Mouse (Mus musculus): Measurements from ENCODE around the gene Galnt7.

Gene Galnt7

DNA sequence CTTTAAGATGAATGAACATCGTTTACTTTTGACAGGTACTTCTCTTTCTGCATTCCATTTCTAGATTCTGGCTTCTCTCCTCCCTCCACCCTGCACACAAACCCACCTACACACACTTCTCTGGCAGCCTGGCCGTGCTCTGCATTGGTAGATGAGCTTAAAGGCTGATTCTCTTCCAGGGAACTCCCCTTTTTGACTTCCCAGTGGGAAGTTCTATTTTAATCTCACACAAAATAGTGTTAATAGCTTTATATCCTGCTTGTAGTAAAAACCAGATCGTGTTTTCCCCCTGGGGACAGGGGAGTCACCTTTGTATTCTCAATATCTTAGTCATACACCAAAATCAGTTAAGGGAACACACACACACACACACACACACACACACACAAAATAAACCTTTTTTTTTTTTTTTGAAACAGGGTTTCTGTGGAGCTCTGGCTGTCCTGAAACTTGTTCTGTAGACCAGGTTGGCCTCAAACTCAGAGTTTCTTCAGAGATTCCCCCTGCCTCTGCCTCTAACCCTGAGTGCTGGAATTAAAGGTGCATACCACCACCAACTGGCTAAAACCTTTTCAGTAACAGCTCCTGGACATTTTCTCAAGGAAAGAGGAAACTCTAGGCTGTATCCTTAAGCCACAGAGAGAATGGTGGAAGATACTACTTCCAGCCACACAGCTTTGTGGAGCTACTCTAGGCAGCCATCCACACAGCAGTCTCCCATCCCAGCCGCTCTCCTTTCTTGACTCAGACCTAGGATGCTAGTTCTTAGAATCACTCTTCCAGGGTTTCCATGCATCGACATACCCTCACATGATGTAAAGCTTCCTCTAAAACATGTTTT lies 24.7 kb downstream of the Galnt7 start:
- DNase-seq, result no peak

DNA sequence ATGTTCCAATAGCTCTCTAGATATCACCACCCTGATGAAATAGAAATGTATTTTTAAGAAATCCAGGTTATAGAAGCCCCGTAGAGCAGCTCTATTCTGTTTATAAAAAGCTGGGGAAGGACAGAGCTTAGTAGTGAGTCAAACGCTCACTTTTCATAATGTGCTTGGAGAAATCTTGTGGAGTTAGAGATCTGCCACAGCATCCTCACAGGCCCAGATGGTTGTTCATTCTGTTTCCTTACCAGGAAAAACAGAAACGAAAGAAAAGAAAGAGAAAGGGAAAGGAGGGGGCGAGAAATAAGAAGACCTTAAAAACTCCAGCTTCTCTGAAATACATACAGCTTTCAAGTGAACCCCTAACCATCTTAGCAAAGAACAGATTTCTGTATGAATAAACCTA lies 28.9 kb downstream of the Galnt7 start:
- no peak for DNase-seq

DNA sequence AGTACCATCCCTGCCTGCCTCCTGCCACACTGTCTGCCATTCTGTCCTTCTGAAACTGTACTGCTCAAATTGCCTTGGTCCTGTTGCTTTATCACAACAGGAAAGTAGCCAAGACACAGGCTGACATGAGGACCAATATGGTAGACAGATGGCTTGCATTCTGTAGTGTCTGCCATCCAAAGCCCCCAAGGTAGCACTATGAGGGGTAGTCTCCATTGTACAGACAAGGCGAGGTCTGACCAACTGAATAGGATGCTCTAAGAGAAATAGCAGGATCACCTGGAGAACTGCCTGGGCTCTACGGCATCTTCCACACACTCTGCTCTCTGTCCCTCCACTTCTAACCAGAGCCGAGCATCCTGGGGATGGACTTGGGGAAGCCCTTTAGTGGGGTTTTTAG lies 29.8 kb downstream of the Galnt7 start:
- DNase-seq, result no peak

DNA sequence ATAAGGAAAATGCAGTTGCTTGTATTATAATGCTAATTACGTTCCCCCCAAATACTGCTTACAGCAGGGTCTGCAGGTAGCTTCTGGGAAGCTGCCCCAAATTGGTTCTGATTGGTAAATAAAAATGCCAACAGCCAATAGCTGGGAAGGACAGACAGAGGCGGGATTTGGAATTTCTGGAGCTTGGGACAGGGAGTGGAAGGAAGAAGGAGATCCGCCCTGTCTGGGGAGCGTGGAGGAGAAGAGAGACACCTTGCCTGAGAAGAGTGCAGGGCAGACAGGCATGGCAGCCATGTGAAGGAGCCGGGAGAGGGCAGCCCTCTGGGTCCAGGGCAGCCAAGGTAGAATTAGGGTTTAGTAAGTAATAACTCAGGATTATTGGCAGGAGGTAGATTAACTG lies 35.9 kb downstream of the Galnt7 start:
- DNase-seq, result no peak

DNA sequence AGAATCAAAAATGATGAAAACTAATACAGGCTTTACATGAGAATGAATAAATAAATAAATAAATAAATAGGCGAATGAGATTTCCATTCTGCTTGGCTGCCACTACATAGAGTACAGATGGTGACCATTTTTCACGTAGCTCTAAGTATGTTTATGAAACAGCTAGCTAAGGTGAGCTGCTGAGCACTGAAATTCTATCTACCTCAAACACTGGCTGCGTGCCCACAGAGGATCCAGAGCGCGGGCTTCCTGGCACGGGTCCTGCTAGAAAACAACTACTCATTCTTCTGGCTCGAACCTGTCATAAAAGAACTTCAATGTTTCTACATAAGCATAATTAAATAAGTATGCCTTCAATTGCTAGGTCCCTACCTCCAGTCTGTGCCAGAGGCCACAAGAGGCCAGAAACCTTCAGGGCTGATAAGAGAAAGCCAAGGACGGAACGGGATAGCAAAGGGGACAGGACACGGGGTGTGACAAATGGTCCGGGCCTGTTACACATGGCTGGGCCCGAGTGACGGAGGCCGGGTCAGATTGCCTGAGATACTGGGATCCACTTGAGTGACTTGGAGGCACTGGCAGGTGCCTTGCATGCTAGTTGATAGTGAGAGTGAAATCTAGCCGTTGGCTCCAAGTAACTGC lies 37.7 kb downstream of the Galnt7 start:
- peak; percentile 46 for DNase-seq

DNA sequence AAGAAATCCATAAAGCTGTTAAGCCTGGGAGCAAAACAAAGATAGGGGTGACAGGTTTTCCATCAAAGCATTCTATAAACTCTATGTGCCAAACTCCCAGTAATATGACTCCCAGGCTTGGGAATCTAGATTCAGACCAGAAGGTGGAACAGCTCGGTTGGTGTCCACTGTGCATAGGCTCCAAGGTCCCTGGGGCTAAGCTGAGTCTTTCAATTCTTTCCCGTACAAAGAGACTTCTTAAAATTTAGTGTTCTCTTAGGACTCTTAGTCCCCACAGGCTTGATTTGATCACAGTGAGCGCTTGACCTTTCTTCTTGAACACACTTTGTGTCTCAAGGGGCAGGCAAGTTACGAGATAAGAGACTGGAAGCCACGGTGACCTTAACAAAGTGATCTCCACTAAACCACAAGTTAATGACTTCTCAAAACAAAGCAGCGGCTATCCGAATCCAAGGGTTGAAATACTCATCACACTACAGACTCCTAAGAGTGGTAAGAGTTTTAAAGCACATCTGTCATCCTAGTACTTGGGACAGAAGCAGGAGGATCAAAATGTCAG lies 41.3 kb downstream of the Galnt7 start:
- peak; percentile 22 for DNase-seq

DNA sequence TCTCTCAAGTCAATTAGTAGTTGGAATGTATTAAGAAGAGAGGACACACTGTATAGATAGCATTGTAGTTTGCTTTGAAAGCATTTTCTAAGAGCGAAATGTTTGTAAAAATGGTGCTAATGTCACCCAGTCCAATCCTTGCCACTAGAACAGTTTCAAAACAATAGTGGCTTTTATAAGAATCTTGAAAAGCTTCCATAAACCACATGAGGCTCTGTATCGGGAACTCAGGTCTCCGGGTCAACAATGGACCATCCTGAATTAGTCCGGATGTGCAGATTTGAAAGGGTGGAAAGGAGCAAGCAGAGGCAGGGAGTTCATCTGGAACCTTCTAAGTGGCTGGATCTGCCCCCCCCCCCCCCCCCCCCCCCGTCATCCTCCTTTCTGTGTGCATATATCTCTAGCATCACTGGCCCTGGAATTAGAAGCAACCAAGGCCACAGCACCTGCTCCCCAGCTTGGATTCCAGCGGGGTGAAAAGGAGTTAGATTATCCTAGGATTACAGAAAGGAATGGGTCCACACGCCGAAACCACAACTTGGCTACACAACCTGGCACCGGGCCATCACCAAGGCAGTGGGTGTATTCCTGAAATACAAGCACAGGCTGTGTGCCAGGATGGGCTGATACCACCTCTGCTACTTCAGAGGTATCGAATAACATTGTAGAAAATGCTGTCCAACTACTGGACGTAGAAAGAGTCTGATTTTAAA lies 42.0 kb downstream of the Galnt7 start:
- DNase-seq, result peak; percentile 20

DNA sequence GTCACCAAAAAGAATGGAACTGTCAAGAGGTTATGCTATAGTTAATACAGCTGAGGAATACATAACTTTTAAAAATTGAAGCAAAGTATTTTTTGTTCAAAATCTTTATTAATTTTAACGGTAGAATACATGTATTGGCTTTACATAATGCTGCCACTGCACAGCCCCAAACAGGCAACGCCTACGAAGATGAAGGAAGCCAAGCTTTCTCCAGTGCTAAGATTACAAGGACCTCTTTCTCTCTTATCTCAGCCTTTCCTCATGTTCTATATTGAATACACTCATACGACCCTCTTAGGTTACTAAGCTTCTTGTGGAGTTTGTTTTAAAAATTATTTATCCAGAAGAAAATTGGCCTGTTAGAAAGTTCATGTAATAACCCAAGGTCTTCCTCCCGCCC lies 50.3 kb downstream of the Galnt7 start:
- no peak for DNase-seq

DNA sequence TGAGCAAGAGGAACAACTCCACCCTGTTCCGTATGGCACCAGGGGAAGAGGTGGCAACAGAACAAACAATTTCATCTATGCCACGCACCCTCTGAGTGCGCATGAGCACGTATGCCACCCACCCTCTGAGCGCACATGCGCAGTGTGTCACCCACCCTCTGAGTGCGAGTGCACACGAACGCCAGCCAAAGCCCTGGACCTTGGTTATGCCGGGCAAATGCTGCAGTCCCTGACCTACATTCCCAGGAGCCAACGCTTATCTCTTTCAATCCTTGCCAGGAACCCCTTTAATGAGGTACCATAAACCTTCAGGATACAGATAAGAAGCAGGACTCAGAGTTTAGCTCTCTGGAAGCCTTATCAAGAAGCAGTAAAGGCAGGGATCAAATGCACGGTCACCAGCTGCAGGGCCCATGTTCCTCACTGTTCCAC lies 50.8 kb downstream of the Galnt7 start:
- no peak for DNase-seq

DNA sequence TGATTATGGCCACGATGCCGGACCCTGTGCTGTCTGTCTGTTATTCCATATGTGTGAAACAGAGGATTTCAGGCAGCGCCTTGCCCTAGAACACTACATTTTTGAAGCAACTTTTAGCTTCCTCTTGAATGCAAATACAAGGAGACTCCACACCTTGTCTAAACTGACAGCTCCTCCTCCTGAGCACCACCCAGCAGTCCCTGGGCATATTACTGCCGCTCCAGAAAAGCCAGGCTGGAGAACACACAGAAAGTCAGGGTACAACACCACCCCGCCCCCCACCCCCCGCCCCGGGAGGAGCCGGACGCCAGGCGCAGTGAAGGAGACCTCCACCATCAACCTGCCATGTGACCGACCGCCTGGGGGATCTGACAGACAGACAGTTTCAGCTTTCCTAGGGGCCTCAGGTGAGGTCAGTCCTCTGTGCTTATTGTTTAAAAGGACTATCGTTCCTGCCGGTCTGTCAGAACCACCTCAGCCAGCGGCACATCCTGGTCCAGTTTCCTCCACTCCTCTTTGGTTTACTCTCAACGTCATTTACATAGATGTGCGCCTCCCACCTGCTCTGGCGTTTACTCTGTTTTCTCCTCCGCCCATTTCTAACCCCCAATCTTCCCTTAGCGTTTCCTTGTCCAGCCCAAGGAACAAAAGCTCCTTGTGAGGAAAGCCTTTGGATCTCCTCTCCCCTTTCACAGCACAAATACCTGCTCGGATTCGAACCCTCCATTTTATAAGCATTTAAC lies 52.8 kb downstream of the Galnt7 start:
- no peak for DNase-seq

DNA sequence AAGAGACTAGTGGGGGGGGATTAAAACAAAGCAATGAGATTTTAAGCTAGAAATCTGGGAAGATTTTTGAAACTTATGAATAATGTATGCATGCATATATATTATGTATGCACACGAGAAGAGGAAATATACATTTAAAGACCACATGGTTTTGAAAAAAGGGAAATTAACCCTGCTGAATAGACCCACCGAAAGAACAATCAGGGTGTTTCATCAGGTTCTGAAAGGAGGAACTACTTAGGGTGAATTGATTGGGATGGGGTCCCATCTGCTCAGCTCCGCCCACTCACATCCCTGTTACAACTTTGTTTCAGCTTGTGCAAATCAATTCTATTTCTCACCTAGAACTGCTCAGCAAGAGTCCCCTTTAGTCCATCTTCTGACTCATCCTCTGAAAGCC lies 57.0 kb downstream of the Galnt7 start:
- DNase-seq, result no peak

DNA sequence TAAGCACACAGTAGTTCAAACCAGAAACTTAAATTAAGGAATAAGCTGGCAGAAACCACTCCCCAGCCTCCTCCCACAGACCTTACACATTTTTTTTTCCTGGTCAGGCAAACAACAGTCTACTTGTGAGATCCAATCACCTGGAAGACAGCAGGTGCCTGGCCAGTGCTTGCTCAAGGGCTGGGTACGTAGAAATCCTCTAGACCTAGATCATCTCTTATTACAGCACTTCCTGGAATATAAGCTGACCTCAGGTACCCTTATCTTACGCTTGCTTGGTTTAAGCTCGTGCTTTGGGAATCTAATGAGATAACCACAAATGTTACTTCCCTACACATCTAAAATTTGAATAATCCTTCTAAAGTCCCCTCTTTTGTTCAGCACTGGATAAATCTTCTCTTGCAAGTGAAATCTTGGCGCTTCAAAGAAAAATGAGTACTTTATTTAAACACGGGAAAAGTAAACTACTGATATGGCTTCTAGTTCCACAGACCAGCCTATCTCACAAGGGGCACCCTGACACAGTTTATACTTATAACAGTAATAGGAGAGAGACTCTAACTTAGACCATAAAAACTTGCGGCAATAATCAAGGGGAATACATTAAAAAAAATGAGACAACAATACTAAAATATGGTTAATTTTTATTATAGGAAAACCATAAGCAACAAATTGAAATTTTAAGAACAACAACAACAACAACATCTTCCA lies 58.5 kb downstream of the Galnt7 start:
- DNase-seq, result no peak

DNA sequence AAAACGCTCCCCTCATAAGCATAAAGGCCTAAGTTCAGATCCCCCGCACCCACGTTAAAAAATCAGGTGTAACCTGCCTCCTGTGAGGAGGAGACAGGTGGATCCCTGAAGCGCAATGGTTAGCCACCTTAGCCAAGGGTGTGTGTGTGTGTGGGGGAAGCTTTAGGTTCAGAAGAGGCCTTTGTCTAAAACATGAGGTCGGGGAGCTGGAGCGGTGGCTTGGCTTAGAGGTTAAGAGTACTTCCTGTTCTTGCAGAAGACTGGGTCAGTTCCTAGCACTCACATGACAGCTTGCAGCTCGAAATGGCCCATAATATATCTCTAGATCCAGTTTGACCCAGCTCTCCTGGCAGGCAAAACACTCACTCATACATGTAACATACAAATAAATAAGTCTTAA lies 60.2 kb downstream of the Galnt7 start:
- DNase-seq, result no peak

DNA sequence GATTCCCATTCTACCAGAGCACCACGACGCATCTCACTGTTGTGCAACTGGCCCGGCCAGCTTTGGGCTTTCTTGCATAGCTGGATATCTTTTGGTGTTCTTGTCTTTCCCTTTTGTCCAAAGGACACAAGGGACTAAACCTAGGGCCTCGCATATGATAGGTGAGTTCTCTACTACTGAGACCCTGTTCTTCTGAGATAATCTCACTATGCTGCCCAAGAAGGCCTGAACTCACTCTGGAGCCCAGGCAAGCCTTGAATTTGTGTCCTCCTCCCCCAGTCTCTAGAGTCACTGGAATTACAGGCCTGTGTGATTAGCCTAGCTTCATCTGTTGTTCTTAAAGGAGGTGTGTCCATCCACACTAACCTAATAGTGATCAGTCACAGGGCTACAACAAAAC lies 61.2 kb downstream of the Galnt7 start:
- DNase-seq, result no peak

DNA sequence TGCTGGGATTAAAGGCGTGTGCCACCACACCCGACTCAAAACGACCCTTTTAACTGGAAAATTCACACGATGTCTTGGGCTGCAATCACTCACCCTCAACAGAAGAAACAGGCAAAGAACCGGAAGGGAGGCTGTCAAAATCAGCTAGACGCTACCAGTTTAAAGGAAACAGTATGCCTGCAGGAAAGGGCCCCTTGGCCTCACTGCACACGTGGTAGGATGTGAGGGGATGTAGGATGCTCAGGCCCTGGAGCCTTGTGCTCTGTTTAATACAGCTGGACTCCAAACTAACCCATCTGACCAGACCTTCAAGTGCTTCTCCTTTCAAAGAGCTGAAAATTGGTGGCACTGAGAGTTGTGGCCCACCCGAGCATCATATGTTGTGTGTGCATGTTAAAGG lies 62.8 kb downstream of the Galnt7 start:
- DNase-seq, result no peak

DNA sequence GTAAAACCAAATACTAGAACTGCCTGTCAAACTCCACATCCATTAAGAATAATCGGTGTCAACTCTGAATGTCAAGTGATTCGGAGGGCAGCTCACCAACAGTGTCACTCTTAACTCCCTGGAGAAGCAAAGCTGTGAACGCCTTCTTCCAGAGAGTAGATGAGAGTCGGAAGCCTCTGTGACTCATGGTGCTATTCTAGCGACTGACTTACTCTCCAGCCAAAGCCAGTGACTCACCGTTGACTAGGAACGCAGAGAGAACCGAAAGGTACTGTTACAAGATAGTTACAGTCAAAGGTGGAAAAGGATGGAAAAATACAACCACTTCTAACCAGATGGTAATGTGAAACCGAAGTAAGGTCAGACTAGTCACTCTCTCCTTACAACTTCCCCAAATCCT lies 63.7 kb downstream of the Galnt7 start:
- no peak for DNase-seq

DNA sequence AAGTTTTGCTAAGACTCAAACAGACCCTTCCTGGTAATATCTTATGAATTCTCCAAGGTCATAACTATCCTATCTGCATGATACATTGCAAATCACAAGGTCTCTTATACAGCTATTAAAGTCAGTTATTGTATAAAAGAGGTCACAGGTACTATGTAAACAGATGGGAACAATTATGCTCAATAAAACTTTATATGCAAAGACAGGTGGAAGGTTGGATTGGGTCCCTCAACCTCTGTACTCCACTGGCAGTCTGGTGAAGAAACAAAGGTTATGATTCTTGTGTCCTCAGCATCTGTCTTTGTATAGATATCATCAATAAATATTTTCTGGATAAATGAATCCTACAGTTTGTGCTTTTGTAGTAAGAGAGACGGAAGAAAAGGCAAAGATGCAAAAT lies 64.2 kb downstream of the Galnt7 start:
- no peak for DNase-seq

DNA sequence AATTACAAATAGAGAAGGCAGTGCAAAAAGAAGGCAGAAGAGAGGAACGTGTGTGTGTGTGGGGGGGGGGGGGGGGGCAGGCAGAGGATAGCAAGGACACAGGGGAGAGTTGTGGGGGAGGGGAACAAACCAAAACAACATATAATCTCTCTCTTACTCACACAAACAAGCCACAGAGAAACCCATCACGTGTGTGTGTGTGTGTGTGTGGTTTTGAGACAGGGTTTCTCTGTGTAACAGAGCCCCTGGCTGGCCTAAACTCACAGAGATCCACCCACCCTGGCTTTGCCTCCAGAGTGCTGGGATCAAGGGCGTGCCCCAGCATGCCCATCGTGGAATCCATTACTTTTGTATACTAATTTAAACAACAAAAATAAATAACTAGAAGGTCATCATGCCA lies 66.2 kb downstream of the Galnt7 start:
- DNase-seq, result no peak

DNA sequence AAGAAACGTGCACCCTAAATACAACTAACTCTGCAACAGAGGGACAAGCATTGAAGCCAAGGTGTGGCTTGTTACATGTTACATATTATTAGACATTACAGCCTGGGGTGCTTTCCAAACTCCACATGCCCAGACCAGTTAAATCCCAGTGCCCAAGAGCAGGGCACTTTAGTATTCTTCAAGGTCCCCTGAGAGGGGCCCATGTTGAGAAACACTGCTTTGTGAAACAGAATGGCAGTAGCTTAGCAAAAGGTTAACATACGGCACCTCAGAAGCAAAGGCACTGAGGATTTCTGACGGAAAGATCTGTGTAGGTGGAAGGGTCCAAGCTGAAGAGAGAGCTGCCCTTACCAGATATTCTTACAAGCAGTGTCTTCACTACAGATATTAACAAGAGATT lies 67.0 kb downstream of the Galnt7 start:
- no peak for DNase-seq

DNA sequence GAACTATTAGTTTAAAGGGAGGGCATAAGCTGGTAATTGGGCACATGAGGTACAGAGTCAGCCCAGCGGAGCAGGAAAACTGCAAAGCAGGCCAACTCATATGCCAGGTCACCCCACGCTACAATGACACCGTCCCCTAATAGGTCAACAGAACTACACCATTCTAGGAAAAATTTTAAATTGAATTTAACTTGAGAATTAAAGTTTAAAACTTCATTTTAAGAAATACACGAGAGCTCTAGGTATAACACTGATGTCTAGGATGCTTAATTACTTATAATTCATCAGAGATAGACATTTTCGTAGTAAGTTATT lies 67.7 kb downstream of the Galnt7 start:
- DNase-seq, result no peak

DNA sequence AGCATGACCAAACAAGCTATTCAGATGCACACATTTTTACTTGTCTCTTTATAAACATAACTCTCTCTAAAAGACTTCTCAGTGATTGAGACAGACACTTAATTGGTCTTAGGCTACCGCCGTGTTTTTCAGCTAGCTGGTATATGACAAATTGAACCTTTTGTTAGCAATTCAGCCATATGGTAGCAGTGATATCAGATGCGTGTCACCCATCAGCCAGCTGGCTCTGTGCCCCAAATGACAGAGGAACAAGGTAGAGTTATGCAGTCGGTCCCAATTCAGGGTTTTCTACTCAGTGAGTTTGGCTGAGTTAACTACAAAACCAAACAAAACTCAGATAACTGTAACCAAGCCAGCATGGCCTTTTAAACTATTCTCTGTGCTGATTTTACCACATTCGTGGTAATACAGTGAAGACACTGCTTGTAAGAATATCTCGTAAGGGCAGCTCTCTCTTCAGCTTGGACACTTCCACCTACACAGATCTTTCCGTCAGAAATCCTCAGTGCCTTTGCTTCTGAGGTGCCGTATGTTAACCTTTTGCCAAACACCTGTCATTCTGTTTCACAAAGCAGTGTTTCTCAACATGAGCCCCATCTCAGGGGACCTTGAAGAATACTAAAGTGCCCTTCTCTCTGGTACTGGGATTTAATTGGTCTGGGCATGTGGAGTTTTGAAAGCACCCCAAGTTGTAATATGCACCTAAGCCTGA lies 68.3 kb downstream of the Galnt7 start:
- DNase-seq, result no peak

DNA sequence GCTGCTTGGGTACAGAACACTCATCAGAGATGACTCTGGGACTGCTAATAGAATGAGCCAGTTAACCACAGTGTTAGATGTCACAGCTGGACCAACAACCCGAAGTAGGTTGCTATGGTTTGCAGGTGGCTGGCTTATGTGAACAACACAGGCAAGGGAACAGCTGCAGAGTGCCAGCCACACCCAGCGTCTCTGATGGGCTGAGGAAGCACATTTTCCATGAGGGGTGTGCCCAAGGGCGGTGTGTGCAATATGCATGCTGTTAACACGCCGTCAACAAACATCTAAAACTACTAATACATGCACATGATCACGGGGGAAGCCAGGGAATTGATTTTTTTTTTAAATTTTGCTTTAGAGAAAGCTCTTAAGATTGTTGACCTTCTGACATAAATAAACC lies 73.0 kb downstream of the Galnt7 start:
- no peak for DNase-seq

Data from kidney, adult 9 months (tissue).